Mouse (Mus musculus): ENCODE data around the gene Kcnj10. TPM values are rescaled to one million over a fixed set of nuclear protein-coding genes. Genes with fewer than 3 reads are reported as not detected.

Gene Kcnj10
- polyA plus RNA-seq, 2 experiments: 0.03 to 0.18 TPM

DNA sequence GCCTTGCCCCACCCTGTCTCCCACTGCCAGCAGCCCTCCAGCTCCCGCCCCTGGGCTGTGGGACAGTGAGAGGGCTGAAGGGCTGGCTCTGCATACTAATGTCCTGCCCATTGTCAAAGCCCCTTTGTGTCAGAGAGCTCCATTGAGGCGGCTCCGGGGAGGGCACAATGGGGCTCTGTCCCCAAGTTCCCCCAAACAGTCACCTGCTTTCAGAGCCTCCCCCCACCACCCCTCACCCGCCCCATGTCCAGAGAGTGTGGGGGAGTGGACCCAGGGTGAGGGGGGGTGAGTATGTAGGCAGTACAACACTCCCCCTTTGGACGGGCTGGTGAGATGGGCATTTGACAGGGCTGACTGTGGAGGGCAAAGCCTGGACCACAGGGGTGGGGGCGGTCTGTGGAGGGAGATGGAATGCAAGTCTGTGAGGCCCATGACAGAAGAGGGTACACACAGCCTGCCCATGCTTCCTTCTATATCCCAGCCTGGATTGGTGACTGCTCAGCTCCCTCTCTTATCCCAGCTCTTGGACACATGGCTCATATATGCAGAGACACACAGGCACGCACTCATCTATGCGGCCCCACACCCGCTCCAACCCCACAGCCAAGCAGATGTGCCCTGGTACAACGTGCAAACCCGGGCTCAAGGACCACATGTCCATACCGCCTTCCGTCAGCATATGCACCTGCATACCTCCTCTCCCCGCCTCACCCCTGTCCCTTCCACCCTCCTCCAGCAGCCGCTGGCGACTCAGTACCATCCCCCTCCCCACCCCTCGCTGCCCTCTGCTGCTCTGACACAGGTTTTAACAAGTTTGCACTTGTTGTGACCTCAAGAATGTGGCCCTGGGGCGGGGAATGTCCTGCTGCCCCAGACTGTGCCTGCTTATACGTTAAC, 9.2 kb downstream of the Kcnj10 start:
- 13% methylated on average over 19 of the region's 19 CpGs for WGBS
- ATAC-seq (ENCODE audit: low FRiP score, low read depth) (peak; percentile 23; the same call in 1 of the 2 replicates), DNase-seq (ENCODE audit: low spot score) (no peak)
- Histone ChIP-seq H3K27me3 (ENCODE audit: control insufficient read depth, insufficient read depth, low read length) (no peaks in the 10 kb centered on the region; the same call in 1 of the 2 replicates), H3K4me1 (ENCODE audit: control insufficient read depth, insufficient read depth, low read length) (no peaks in the 10 kb centered on the region), H3K36me3 (ENCODE audit: control insufficient read depth, insufficient read depth, low read length) (no peaks in the 10 kb centered on the region), H3K9ac (ENCODE audit: low read depth, low read length, severe bottlenecking) (no peak overlapping the region), H3K27ac (replicated peaks; ENCODE audit: low read depth, low read length) (no peak overlapping the region), H3K4me2 (replicated peaks; ENCODE audit: low read depth, low read length, severe bottlenecking) (no peak overlapping the region), H3K4me3 (replicated peaks; ENCODE audit: low read length) (no peak overlapping the region), H3K9me3 (ENCODE audit: control insufficient read depth, low read length) (no peaks in the 10 kb centered on the region)
- no peak for TF ChIP-seq POLR2A (IDR thresholded peaks at IDR 0.05; ENCODE audit: borderline replicate concordance, extremely low read depth, insufficient read depth, insufficient read length)

- no peak for ATAC-seq (ENCODE audit: low FRiP score, low read depth)
- Histone ChIP-seq H3K9ac (ENCODE audit: low read depth, low read length, severe bottlenecking) (no peak overlapping the region), H3K27me3 (ENCODE audit: control insufficient read depth, insufficient read depth, low read length) (no peaks in the 10 kb centered on the region; the same call in 1 of the 2 replicates), H3K36me3 (ENCODE audit: control insufficient read depth, insufficient read depth, low read length) (no peaks in the 10 kb centered on the region), H3K9me3 (ENCODE audit: control insufficient read depth, low read length) (no peaks in the 10 kb centered on the region), H3K4me1 (ENCODE audit: control insufficient read depth, insufficient read depth, low read length) (no peaks in the 10 kb centered on the region), H3K27ac (replicated peaks; ENCODE audit: low read depth, low read length) (no peak overlapping the region), H3K4me3 (replicated peaks; ENCODE audit: low read length) (no peak overlapping the region), H3K4me2 (replicated peaks; ENCODE audit: low read depth, low read length, severe bottlenecking) (no peak overlapping the region)
- DNase-seq (ENCODE audit: low spot score): no peak
- 83% methylated on average over 6 of the region's 6 CpGs for WGBS
- TF ChIP-seq POLR2A (IDR thresholded peaks at IDR 0.05; ENCODE audit: borderline replicate concordance, extremely low read depth, insufficient read depth, insufficient read length): no peak
Measured at GRCm38 (mm10) chr1:172352001-172352400, 11.0 kb downstream of the Kcnj10 start.

GRCm38 (mm10) chr1:172352453-172352852, 11.4 kb downstream of the Kcnj10 start:
- TF ChIP-seq POLR2A (IDR thresholded peaks at IDR 0.05; ENCODE audit: borderline replicate concordance, extremely low read depth, insufficient read depth, insufficient read length): no peak
- Histone ChIP-seq H3K9ac (ENCODE audit: low read depth, low read length, severe bottlenecking) (no peak overlapping the region), H3K36me3 (ENCODE audit: control insufficient read depth, insufficient read depth, low read length) (no peaks in the 10 kb centered on the region), H3K9me3 (ENCODE audit: control insufficient read depth, low read length) (no peaks in the 10 kb centered on the region), H3K4me2 (replicated peaks; ENCODE audit: low read depth, low read length, severe bottlenecking) (no peak overlapping the region), H3K4me3 (replicated peaks; ENCODE audit: low read length) (no peak overlapping the region), H3K27me3 (ENCODE audit: control insufficient read depth, insufficient read depth, low read length) (no peaks in the 10 kb centered on the region; the same call in 1 of the 2 replicates), H3K4me1 (ENCODE audit: control insufficient read depth, insufficient read depth, low read length) (no peaks in the 10 kb centered on the region), H3K27ac (replicated peaks; ENCODE audit: low read depth, low read length) (no peak overlapping the region)
- DNase-seq (ENCODE audit: low spot score) (no peak), ATAC-seq (ENCODE audit: low FRiP score, low read depth) (no peak)
- 91% methylated on average over 3 of the region's 3 CpGs for WGBS

DNA sequence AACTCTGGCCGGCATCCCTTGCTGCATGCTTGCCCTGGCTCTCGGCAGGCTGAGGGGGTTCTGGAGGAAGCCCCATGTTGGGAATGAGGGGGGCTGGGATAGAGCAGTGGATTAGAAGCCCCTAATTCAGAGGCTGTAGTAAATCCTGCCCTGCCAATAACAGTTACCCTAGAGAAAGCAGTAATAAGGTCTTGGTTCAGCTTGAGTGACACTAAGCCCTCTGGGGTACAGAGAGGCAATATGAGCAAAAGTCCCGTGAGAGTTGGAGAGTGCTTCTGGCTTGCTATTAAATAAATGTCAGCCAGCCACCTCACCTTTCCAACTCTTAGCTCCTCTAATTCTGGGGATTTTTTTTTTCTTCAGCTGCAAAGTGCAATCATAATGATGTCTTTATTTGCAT, 14.3 kb downstream of the Kcnj10 start:
- Histone ChIP-seq H3K9ac (ENCODE audit: low read depth, low read length, severe bottlenecking) (no peak overlapping the region), H3K27me3 (ENCODE audit: control insufficient read depth, insufficient read depth, low read length) (no peaks in the 10 kb centered on the region; the same call in 1 of the 2 replicates), H3K9me3 (ENCODE audit: control insufficient read depth, low read length) (no peaks in the 10 kb centered on the region), H3K27ac (replicated peaks; ENCODE audit: low read depth, low read length) (no peak overlapping the region), H3K4me3 (replicated peaks; ENCODE audit: low read length) (no peak overlapping the region), H3K4me1 (ENCODE audit: control insufficient read depth, insufficient read depth, low read length) (no peaks in the 10 kb centered on the region), H3K36me3 (ENCODE audit: control insufficient read depth, insufficient read depth, low read length) (no peaks in the 10 kb centered on the region), H3K4me2 (replicated peaks; ENCODE audit: low read depth, low read length, severe bottlenecking) (no peak overlapping the region)
- ATAC-seq (ENCODE audit: low FRiP score, low read depth): no peak
- 42% methylated on average over 3 of the region's 3 CpGs for WGBS
- TF ChIP-seq POLR2A (IDR thresholded peaks at IDR 0.05; ENCODE audit: borderline replicate concordance, extremely low read depth, insufficient read depth, insufficient read length): no peak
- no peak for DNase-seq (ENCODE audit: low spot score)

DNA sequence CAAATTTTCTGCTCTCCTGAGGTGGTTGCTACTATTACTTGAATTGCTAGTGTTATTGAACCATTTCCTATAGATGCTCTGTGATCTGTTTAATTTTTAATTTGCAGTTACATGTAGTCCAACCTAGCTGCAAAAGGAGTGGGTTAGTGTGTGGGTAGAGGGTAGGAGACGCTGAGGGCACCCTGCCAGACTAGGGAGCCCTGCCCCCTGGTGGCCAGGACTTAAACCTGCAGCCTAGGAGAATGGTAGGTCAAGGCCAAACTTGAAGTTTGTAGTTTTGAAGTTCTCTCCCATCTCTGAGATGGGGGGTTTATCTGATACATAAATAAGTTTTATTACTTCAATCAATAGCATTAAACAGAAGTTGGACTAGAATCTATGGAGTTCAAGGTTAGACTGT, 16.5 kb downstream of the Kcnj10 start:
- no peak overlapping the region for H3K27ac ChIP-seq (replicated peaks; ENCODE audit: low read depth, low read length)
- no peak overlapping the region for H3K9ac ChIP-seq (ENCODE audit: low read depth, low read length, severe bottlenecking)
- WGBS: 5% methylated on average over 1 of the region's 1 CpGs
- H3K4me2 ChIP-seq (replicated peaks; ENCODE audit: low read depth, low read length, severe bottlenecking): no peak overlapping the region
- no peaks in the 10 kb centered on the region for H3K27me3 ChIP-seq (ENCODE audit: control insufficient read depth, insufficient read depth, low read length)
- H3K9me3 ChIP-seq (ENCODE audit: control insufficient read depth, low read length): no peaks in the 10 kb centered on the region
- H3K4me1 ChIP-seq (ENCODE audit: control insufficient read depth, insufficient read depth, low read length): no peaks in the 10 kb centered on the region
- no peaks in the 10 kb centered on the region for H3K36me3 ChIP-seq (ENCODE audit: control insufficient read depth, insufficient read depth, low read length)
- no peak for ATAC-seq (ENCODE audit: low FRiP score, low read depth)
- no peak for TF ChIP-seq POLR2A (IDR thresholded peaks at IDR 0.05; ENCODE audit: borderline replicate concordance, extremely low read depth, insufficient read depth, insufficient read length)
- no peak overlapping the region for H3K4me3 ChIP-seq (replicated peaks; ENCODE audit: low read length)
- no peak for DNase-seq (ENCODE audit: low spot score)
